Mouse (Mus musculus) liver, embryonic 14.5 days (tissue): Measurements from ENCODE around the gene Traf1. TPM values are rescaled to one million over a fixed set of nuclear protein-coding genes. Genes with fewer than 3 reads are reported as not detected.

Experiments
- ATAC-seq: fragments of 200-750 bp; cut with Nextera tagmentation; 2 replicates; pipeline ENCODE4 v1.8.0; 2017; ENCODE audit warnings: moderate number of reproducible peaks, mild to moderate bottlenecking, moderate library complexity; ENCODE audit not compliant: insufficient read depth
- DNase-seq, 3 experiments: peaks; one replicate each; pipeline ENCODE4 v3.0.0-alpha.2; 2012 to 2013; ENCODE audit warnings: low read depth in 3 of 3, low spot score in 3 of 3
- H3K27ac ChIP-seq: fragments of 300-500 bp; sonication (generic); 2 replicates; pipeline ENCODE4 v1.5.1; 2014; ENCODE audit warnings: moderate library complexity, mild to moderate bottlenecking, control low read depth, inconsistent platforms
- H3K27me3 ChIP-seq: fragments of 300-500 bp; sonication (generic); 2 replicates; pipeline ENCODE4 v1.6.1; 2014; ENCODE audit warnings: mild to moderate bottlenecking, low read length, moderate library complexity; ENCODE audit not compliant: control insufficient read depth, insufficient read depth
- H3K36me3 ChIP-seq: fragments of 300-500 bp; sonication (generic); replicated peaks from 2 replicates; pipeline ENCODE4 v1.6.1; 2014; ENCODE audit warnings: low read depth; ENCODE audit not compliant: control insufficient read depth, insufficient read depth
- H3K4me1 ChIP-seq, 2 experiments: fragments of 200-500 bp in 1 of 2; fragments of 300-500 bp in 1 of 2; sonication (generic) in 1 of 2; replicated peaks; 2 replicates each; pipeline ENCODE4 v1.6.1; 2012 to 2014; ENCODE audit warnings: antibody characterized with exemption in 1 of 2, inconsistent platforms in 1 of 2, low read length in 1 of 2; ENCODE audit not compliant: control insufficient read depth in 2 of 2, insufficient read depth in 2 of 2
- H3K4me2 ChIP-seq: fragments of 300-500 bp; sonication (generic); 2 replicates; pipeline ENCODE4 v1.6.1; 2014; ENCODE audit warnings: low read depth, mild to moderate bottlenecking, control low read depth, moderate library complexity
- H3K4me3 ChIP-seq, 2 experiments: fragments of 200-500 bp in 1 of 2; fragments of 300-500 bp in 1 of 2; sonication (generic) in 1 of 2; 2 replicates each; pipeline ENCODE4 v1.5.1; 2012 to 2014; ENCODE audit warnings: low read depth in 2 of 2, low read length in 2 of 2, mild to moderate bottlenecking in 2 of 2, control low read depth in 1 of 2, inconsistent platforms in 1 of 2, moderate library complexity in 1 of 2; ENCODE audit not compliant: insufficient read depth in 1 of 2
- H3K9ac ChIP-seq: fragments of 300-500 bp; sonication (generic); replicated peaks from 2 replicates; pipeline ENCODE4 v1.6.1; 2014; ENCODE audit warnings: mild to moderate bottlenecking, control low read depth, moderate library complexity
- H3K9me3 ChIP-seq: fragments of 300-500 bp; sonication (generic); 2 replicates; pipeline ENCODE4 v1.6.1; 2016; ENCODE audit warnings: low read length, mixed read lengths; ENCODE audit not compliant: control insufficient read depth
- CTCF ChIP-seq: IDR thresholded peaks from 2 replicates; pipeline ENCODE4 v1.5.1; 2016; ENCODE audit warnings: antibody characterized with exemption, low read depth, control low read depth
- EP300 ChIP-seq: IDR thresholded peaks from 2 replicates; pipeline ENCODE4 v1.6.1; 2016; ENCODE audit warnings: antibody characterized with exemption, low read depth
- WGBS: fragments of 180-500 bp; shearing (Covaris S2); extraction: QIAGEN DNeasy Blood & Tissue Kit; methylation state at CpG from one replicate; pipeline ENCODE4 v1.1.7; 2014; ENCODE audit not compliant: insufficient replicate concordance; 5-methylcytosine and 5-hydroxymethylcytosine counted together
- polyA plus RNA-seq, 2 experiments: library from polyadenylated mRNA; depleted of rRNA in 1 of 2; stranded (reverse) in 1 of 2; unstranded in 1 of 2; fragments of >200 nt; fragmentation: Nextera tagmentation in 1 of 2; extraction: Ambion mirVana in 1 of 2; gene quantifications; 2 replicates each; pipeline versions ENCODE4 v1.2.1 to v1.2.3; 2012 to 2014

The Traf1 gene
- polyA plus RNA-seq, 2 experiments: 0.07 TPM; not detected in 1

DNA sequence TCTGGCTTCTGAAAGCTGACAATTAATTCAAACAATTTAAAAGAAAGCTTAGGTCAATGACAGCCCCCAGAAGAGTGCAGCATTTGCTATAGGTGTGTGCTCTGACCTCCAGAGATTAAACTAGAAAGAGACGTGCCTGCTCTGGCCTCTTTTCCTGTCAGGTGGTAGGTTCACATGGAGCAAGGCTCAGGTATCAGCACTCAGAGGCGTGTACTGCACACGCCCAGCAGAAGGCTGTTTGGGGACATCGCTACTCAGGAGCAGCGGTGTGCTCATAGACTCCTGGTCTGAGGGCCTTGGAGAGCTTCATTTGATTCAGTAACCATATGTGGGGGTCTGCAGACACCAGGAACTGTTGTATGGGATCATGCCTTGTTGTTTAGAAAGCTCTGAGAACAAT, 34.3 kb downstream of the Traf1 start:
- Histone ChIP-seq H3K27ac (no peak overlapping the region), H3K36me3 (no peaks in the 10 kb centered on the region), H3K4me2 (no peak overlapping the region), H3K9me3 (no peaks in the 10 kb centered on the region), H3K4me3 (no peak overlapping the region), H3K4me1 (no peaks in the 10 kb centered on the region), H3K27me3 (no peaks in the 10 kb centered on the region), H3K9ac (no peak overlapping the region)
- whole genome bisulfite sequencing: 47% methylated on average over 5 of the region's 5 CpGs
- DNase-seq (no peak), ATAC-seq (no peak)
- no peak for TF ChIP-seq CTCF
- no peak for TF ChIP-seq EP300

DNA sequence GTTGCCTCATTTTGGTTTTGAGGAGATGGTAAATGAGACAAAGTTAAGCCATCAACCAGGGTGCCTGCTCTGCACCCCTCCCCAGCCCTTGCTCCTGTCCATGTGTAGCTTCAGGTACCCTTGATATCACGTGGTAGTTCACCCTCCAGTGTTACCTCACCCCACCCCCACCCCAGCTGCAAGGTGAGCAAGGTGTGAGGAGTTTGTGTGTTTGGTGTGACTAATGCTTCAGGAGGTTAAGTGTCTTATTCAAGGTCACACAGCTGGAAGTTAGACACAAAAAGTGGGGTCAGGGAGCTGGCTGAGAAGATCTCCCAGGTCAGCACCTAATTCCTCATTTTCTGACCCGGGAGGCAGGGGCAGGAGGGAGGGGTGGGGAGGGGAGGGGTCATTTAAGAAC, 38.8 kb downstream of the Traf1 start:
- Histone ChIP-seq H3K36me3 (no peaks in the 10 kb centered on the region), H3K9ac (no peak overlapping the region), H3K4me1 (no peaks in the 10 kb centered on the region), H3K4me2 (no peak overlapping the region), H3K27me3 (no peaks in the 10 kb centered on the region), H3K4me3 (no peak overlapping the region), H3K9me3 (no peaks in the 10 kb centered on the region), H3K27ac (no peak overlapping the region)
- ATAC-seq (no peak), DNase-seq (no peak)
- TF ChIP-seq CTCF: no peak
- WGBS: 16% methylated on average over 2 of the region's 2 CpGs

DNA sequence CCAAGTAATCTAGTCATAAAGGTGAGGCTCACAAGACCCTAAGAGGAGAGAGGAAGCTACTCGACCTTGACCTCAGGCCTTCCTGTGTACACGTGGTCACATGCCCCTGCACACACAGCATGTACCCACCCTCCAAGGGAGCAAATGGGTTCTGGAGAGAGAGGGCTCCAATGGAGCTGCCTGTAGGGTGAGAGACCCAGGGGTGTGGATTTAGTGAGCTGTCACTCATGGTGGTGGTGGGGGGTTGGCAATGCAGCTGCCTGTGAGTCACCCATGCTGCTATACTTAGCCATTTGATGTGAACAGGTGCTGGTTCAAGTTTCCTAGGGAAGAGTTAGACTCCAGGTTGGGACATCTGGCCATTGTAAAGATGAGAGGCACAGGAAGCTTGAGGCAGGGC, 41.4 kb downstream of the Traf1 start:
- H3K27me3 ChIP-seq: no peaks in the 10 kb centered on the region
- no peak for DNase-seq
- H3K4me2 ChIP-seq: no peak overlapping the region
- no peak for ATAC-seq
- no peak overlapping the region for H3K4me3 ChIP-seq
- no peaks in the 10 kb centered on the region for H3K36me3 ChIP-seq
- no peak overlapping the region for H3K27ac ChIP-seq
- no peaks in the 10 kb centered on the region for H3K4me1 ChIP-seq
- 15% methylated on average over 2 of the region's 2 CpGs for WGBS
- H3K9me3 ChIP-seq: no peaks in the 10 kb centered on the region
- TF ChIP-seq EP300: no peak
- TF ChIP-seq CTCF: no peak
- H3K9ac ChIP-seq: no peak overlapping the region

DNA sequence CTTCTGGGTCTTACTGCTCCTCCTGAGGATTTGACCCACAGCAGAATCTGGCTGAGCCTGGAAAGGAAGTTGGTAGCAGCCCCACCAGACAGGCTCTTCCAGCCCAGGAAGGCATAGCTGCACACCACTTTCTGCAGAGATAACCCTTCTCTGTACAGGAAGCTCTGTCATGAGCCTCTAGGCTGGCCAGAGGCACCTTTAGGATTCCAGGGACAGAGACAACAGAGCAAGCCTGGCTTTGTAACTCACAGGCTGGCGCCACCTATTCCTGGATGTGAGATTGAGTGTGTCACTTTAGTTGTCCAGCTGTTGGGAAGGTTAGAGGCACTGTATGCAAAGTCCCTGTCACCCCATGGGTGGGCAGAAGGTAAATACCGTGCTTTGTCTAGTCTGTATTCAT, 46.5 kb downstream of the Traf1 start:
- H3K4me1 ChIP-seq: peaks cover 4 to 8% of the 10 kb centered on the region in 2 experiments
- ATAC-seq (no peak), DNase-seq (no peak)
- peaks cover 10% of the 10 kb centered on the region for H3K27me3 ChIP-seq
- H3K4me2 ChIP-seq: no peak overlapping the region; the same call in 1 of the 2 replicates
- no peak overlapping the region for H3K27ac ChIP-seq
- 62% methylated on average over 2 of the region's 2 CpGs for WGBS
- H3K4me3 ChIP-seq: no peak overlapping the region
- H3K9ac ChIP-seq: no peak overlapping the region
- peaks cover 5% of the 10 kb centered on the region; the same call in 1 of the 2 replicates for H3K36me3 ChIP-seq
- no peak for TF ChIP-seq CTCF
- TF ChIP-seq EP300: no peak
- no peaks in the 10 kb centered on the region for H3K9me3 ChIP-seq

DNA sequence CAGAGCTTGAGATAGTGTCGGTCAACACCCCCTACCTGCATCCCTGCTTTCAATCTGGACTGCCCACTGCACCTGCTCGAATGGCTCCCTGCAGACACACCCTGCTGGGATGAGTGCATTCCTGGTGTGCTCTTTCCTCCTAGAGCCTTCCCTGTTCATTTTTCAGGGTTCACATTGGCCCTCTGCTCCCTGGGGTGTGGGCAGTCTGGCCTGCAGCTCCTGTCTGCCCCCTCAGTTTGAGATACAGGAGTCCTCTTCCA, 46.8 kb downstream of the Traf1 start:
- H3K9me3 ChIP-seq: no peaks in the 10 kb centered on the region
- no peak overlapping the region for H3K9ac ChIP-seq

More for the DNA sequence above, 46.8 kb downstream of the Traf1 start:
- Histone ChIP-seq H3K27me3 (peaks cover 10% of the 10 kb centered on the region), H3K4me1 (peaks cover 4 to 8% of the 10 kb centered on the region in 2 experiments), H3K36me3 (peaks cover 5% of the 10 kb centered on the region; the same call in 1 of the 2 replicates), H3K27ac (no peak overlapping the region), H3K4me3 (peak overlapping the region in 1 of 2 experiments; percentile 48; a peak in 1 of 4 replicates), H3K4me2 (peak overlapping the region; percentile 94)
- no peak for DNase-seq
- peak; percentile 4; the same call in 1 of the 2 replicates for ATAC-seq
- 16% methylated on average over 2 of the region's 2 CpGs for WGBS
- TF ChIP-seq EP300: no peak
- no peak for TF ChIP-seq CTCF
